Mouse (Mus musculus) kidney, adult 18-20 months (tissue): ENCODE data around the gene Ccn1.

Source experiments
- DNase-seq: peaks from one replicate; pipeline ENCODE4 v3.0.0; 2021

The Ccn1 gene

GRCm38 (mm10) chr3:145614362-145615115, 35.2 kb downstream of the Ccn1 start:
- peak; percentile 41 for DNase-seq

- DNase-seq: no peak
Observed at GRCm38 (mm10) chr3:145613234-145613633, 36.5 kb downstream of the Ccn1 start.

- no peak for DNase-seq
Observed at GRCm38 (mm10) chr3:145612662-145613061, 37.1 kb downstream of the Ccn1 start.

GRCm38 (mm10) chr3:145608320-145608719, 41.5 kb downstream of the Ccn1 start:
- DNase-seq: no peak

- no peak for DNase-seq
Observed at GRCm38 (mm10) chr3:145605437-145606123, 44.2 kb downstream of the Ccn1 start.

- peak; percentile 18 for DNase-seq
Observed at GRCm38 (mm10) chr3:145602410-145603206, 47.2 kb downstream of the Ccn1 start.

GRCm38 (mm10) chr3:145601345-145601744, 48.4 kb downstream of the Ccn1 start:
- DNase-seq: no peak

GRCm38 (mm10) chr3:145600801-145601200, 49.0 kb downstream of the Ccn1 start:
- DNase-seq: no peak

GRCm38 (mm10) chr3:145599059-145599458, 50.7 kb downstream of the Ccn1 start:
- no peak for DNase-seq
